Mouse (Mus musculus) cortical plate, adult 2 months (tissue): ENCODE measurements around the gene Tpst2. TPM values are rescaled to one million over a fixed set of nuclear protein-coding genes. Genes with fewer than 3 reads are reported as not detected.

Source experiments
- H3K27ac ChIP-seq: fragments of 200-500 bp; 2 replicates; pipeline ENCODE4 v1.5.1; 2012; ENCODE audit warnings: low read length, control low read depth, inconsistent platforms; ENCODE audit not compliant: insufficient read depth
- H3K4me1 ChIP-seq: fragments of 200-500 bp; 2 replicates; pipeline ENCODE4 v1.6.1; 2011; ENCODE audit warnings: low read length; ENCODE audit not compliant: control insufficient read depth, insufficient read depth
- H3K4me3 ChIP-seq: fragments of 200-500 bp; 2 replicates; pipeline ENCODE4 v1.5.1; 2011; ENCODE audit warnings: mild to moderate bottlenecking, low read length, control low read depth; ENCODE audit not compliant: insufficient read depth
- CTCF ChIP-seq: fragments of 200-500 bp; IDR thresholded peaks from 2 replicates; pipeline ENCODE4 v1.5.1; 2011; ENCODE audit warnings: mild to moderate bottlenecking, control low read depth, low read length; ENCODE audit not compliant: insufficient read depth; ENCODE audit errors: extremely low read depth
- POLR2A ChIP-seq: fragments of 200-500 bp; IDR thresholded peaks from 2 replicates; pipeline ENCODE4 v1.6.1; 2011; ENCODE audit warnings: mild to moderate bottlenecking, low read length, control low read depth; ENCODE audit not compliant: insufficient read depth; ENCODE audit errors: extremely low read depth
- polyA plus RNA-seq: library from polyadenylated mRNA; depleted of rRNA; stranded (reverse); fragments of >200 nt; gene quantifications from 2 replicates; pipeline ENCODE4 v1.2.3, GENCODE M21; 2012

Tpst2 gene
- polyA plus RNA-seq, 1 experiment, result 31.4 TPM

- 0 out of 2 replicates have a peak overlapping the region, but pooled peaks have one; percentile 52 for H3K27ac ChIP-seq
- no peak overlapping the region for H3K4me3 ChIP-seq
- TF ChIP-seq POLR2A (no peak), CTCF (no peak)
- peaks cover 4% of the 10 kb centered on the region for H3K4me1 ChIP-seq
These were observed 10.6 kb downstream of the Tpst2 start for GRCm38 (mm10) chr5:112286984-112287641.

- no peak for TF ChIP-seq POLR2A
- TF ChIP-seq CTCF, result no peak
- no peak overlapping the region for H3K27ac ChIP-seq
- H3K4me3 ChIP-seq, result no peak overlapping the region
- peaks cover 6% of the 10 kb centered on the region for H3K4me1 ChIP-seq
These were observed 11.2 kb downstream of the Tpst2 start for GRCm38 (mm10) chr5:112287652-112288051.

- Histone ChIP-seq H3K4me1 (peaks cover 6% of the 10 kb centered on the region), H3K27ac (0 out of 2 replicates have a peak overlapping the region, but pooled peaks have one; percentile 10), H3K4me3 (no peak overlapping the region)
- TF ChIP-seq POLR2A (no peak), CTCF (no peak)
These were observed 12.0 kb downstream of the Tpst2 start for GRCm38 (mm10) chr5:112288193-112289141.

- no peak overlapping the region for H3K27ac ChIP-seq
- H3K4me1 ChIP-seq, result peaks cover 6% of the 10 kb centered on the region
- H3K4me3 ChIP-seq, result no peak overlapping the region
- TF ChIP-seq CTCF, result no peak
- no peak for TF ChIP-seq POLR2A
These were observed 12.7 kb downstream of the Tpst2 start for GRCm38 (mm10) chr5:112289236-112289635.

- no peak overlapping the region for H3K4me3 ChIP-seq
- H3K27ac ChIP-seq, result no peak overlapping the region
- no peak for TF ChIP-seq CTCF
- TF ChIP-seq POLR2A, result no peak
- H3K4me1 ChIP-seq, result peaks cover 6% of the 10 kb centered on the region
These were observed 13.5 kb downstream of the Tpst2 start for GRCm38 (mm10) chr5:112289819-112290535.

- TF ChIP-seq CTCF (no peak), POLR2A (no peak)
- Histone ChIP-seq H3K4me3 (no peak overlapping the region), H3K27ac (no peak overlapping the region), H3K4me1 (peaks cover 6% of the 10 kb centered on the region)
These were observed 14.0 kb downstream of the Tpst2 start for GRCm38 (mm10) chr5:112290536-112290880.

GRCm38 (mm10) chr5:112291866-112292265 is 15.4 kb downstream of the Tpst2 start:
- TF ChIP-seq CTCF (no peak), POLR2A (no peak)
- Histone ChIP-seq H3K4me1 (peaks cover 3% of the 10 kb centered on the region), H3K4me3 (no peak overlapping the region), H3K27ac (no peak overlapping the region)

GRCm38 (mm10) chr5:112292343-112292980 is 16.0 kb downstream of the Tpst2 start:
- TF ChIP-seq CTCF (no peak), POLR2A (no peak)
- Histone ChIP-seq H3K27ac (no peak overlapping the region), H3K4me3 (no peak overlapping the region), H3K4me1 (peaks cover 3% of the 10 kb centered on the region)

- H3K4me1 ChIP-seq, result peaks cover 12% of the 10 kb centered on the region
- no peak overlapping the region for H3K27ac ChIP-seq
- TF ChIP-seq POLR2A (no peak), CTCF (no peak)
These were observed 17.3 kb downstream of the Tpst2 start for GRCm38 (mm10) chr5:112293800-112294199.

More at GRCm38 (mm10) chr5:112293800-112294199, 17.3 kb downstream of the Tpst2 start:
- no peak overlapping the region for H3K4me3 ChIP-seq
